Mouse (Mus musculus) kidney, embryonic 16.5 days (tissue): ENCODE data around the gene Dpp3. TPM values are rescaled to one million over a fixed set of nuclear protein-coding genes. Genes with fewer than 3 reads are reported as not detected.

ENCODE experiments used
- ATAC-seq: fragments of 200-750 bp; cut with Nextera tagmentation; 2 replicates; pipeline ENCODE4 v1.8.0; 2017; ENCODE audit warnings: moderate TSS enrichment; ENCODE audit not compliant: low FRiP score, low TSS enrichment
- H3K27ac ChIP-seq: fragments of 300-500 bp; sonication (generic); 2 replicates; pipeline ENCODE4 v1.5.1; 2014; ENCODE audit warnings: low read length
- H3K27me3 ChIP-seq: fragments of 300-500 bp; sonication (generic); 2 replicates; pipeline ENCODE4 v1.6.1; 2014; ENCODE audit warnings: low read length, control low read depth, mixed read lengths; ENCODE audit not compliant: insufficient read depth
- H3K36me3 ChIP-seq: fragments of 300-500 bp; sonication (generic); 2 replicates; pipeline ENCODE4 v1.6.1; 2014; ENCODE audit warnings: low read length, control low read depth, mixed read lengths; ENCODE audit not compliant: insufficient read depth
- H3K4me1 ChIP-seq: fragments of 300-500 bp; sonication (generic); 2 replicates; pipeline ENCODE4 v1.6.1; 2014; ENCODE audit warnings: low read length, control low read depth, mixed read lengths; ENCODE audit not compliant: insufficient read depth
- H3K4me2 ChIP-seq: fragments of 300-500 bp; sonication (generic); replicated peaks from 2 replicates; pipeline ENCODE4 v1.6.1; 2014; ENCODE audit warnings: low read depth, low read length
- H3K4me3 ChIP-seq: fragments of 300-500 bp; sonication (generic); 2 replicates; pipeline ENCODE4 v1.5.1; 2014; ENCODE audit warnings: mild to moderate bottlenecking, low read length
- H3K9ac ChIP-seq: fragments of 300-500 bp; sonication (generic); replicated peaks from 2 replicates; pipeline ENCODE4 v1.6.1; 2014; ENCODE audit warnings: low read length
- H3K9me3 ChIP-seq: fragments of 300-500 bp; sonication (generic); 2 replicates; pipeline ENCODE4 v1.6.1; 2016; ENCODE audit warnings: low read length, control low read depth
- WGBS: fragments of 180-500 bp; shearing (Covaris S2); extraction: QIAGEN DNeasy Blood & Tissue Kit; methylation state at CpG from one replicate; pipeline ENCODE4 v1.1.7; 2014; 5-methylcytosine and 5-hydroxymethylcytosine counted together
- polyA plus RNA-seq: library from polyadenylated mRNA; unstranded; fragments of >200 nt; fragmentation: Nextera tagmentation; extraction: Ambion mirVana; gene quantifications from 2 replicates; pipeline ENCODE4 v1.2.1, GENCODE M21; 2015

Dpp3 gene
- polyA plus RNA-seq, 1 experiment from 2014 or later, result 124 TPM

- Histone ChIP-seq H3K36me3 (peaks cover 7% of the 10 kb centered on the region), H3K27me3 (no peaks in the 10 kb centered on the region), H3K27ac (peak overlapping the region; percentile 74), H3K4me2 (peak overlapping the region; percentile 70), H3K9me3 (no peaks in the 10 kb centered on the region), H3K4me3 (peak overlapping the region; percentile 72), H3K4me1 (peaks cover 15% of the 10 kb centered on the region), H3K9ac (peak overlapping the region; percentile 78)
- WGBS, result 61% methylated on average over 5 of the region's 5 CpGs
- ATAC-seq, result peak; percentile 13
Measured at GRCm38 (mm10) chr19:4928781-4929180, 694 bp upstream of the Dpp3 start.

- no peaks in the 10 kb centered on the region for H3K27me3 ChIP-seq
- 96% methylated on average over 11 of the region's 11 CpGs for WGBS
- ATAC-seq, result no peak
- peaks cover 15% of the 10 kb centered on the region for H3K4me1 ChIP-seq
- H3K27ac ChIP-seq, result no peak overlapping the region
- H3K4me3 ChIP-seq, result no peak overlapping the region
- no peak overlapping the region for H3K4me2 ChIP-seq
- H3K36me3 ChIP-seq, result peaks cover 38% of the 10 kb centered on the region
- H3K9ac ChIP-seq, result no peak overlapping the region
- no peaks in the 10 kb centered on the region for H3K9me3 ChIP-seq
Measured at GRCm38 (mm10) chr19:4925121-4925860, 2.8 kb downstream of the Dpp3 start.

- H3K4me3 ChIP-seq, result no peak overlapping the region
- no peaks in the 10 kb centered on the region for H3K4me1 ChIP-seq
- H3K9me3 ChIP-seq, result no peaks in the 10 kb centered on the region
- H3K4me2 ChIP-seq, result no peak overlapping the region
- no peak for ATAC-seq
- H3K9ac ChIP-seq, result no peak overlapping the region
- 69% methylated on average over 6 of the region's 6 CpGs for WGBS
- H3K27ac ChIP-seq, result no peak overlapping the region
- H3K27me3 ChIP-seq, result no peaks in the 10 kb centered on the region
- H3K36me3 ChIP-seq, result peaks cover 79% of the 10 kb centered on the region
Measured at GRCm38 (mm10) chr19:4919652-4920051, 8.4 kb downstream of the Dpp3 start.

- Histone ChIP-seq H3K27ac (no peak overlapping the region), H3K36me3 (peaks cover 77% of the 10 kb centered on the region), H3K4me2 (no peak overlapping the region), H3K4me3 (no peak overlapping the region), H3K4me1 (no peaks in the 10 kb centered on the region), H3K9me3 (no peaks in the 10 kb centered on the region), H3K27me3 (no peaks in the 10 kb centered on the region), H3K9ac (no peak overlapping the region)
- no peak for ATAC-seq
- 85% methylated on average over 10 of the region's 10 CpGs for WGBS
Measured at GRCm38 (mm10) chr19:4916827-4917226, 11.3 kb downstream of the Dpp3 start.

- Histone ChIP-seq H3K9me3 (no peaks in the 10 kb centered on the region), H3K4me1 (no peaks in the 10 kb centered on the region), H3K36me3 (peaks cover 72% of the 10 kb centered on the region), H3K4me2 (no peak overlapping the region), H3K4me3 (no peak overlapping the region), H3K27me3 (no peaks in the 10 kb centered on the region), H3K9ac (no peak overlapping the region), H3K27ac (no peak overlapping the region)
- ATAC-seq, result no peak
- WGBS, result 90% methylated on average over 15 of the region's 15 CpGs
Measured at GRCm38 (mm10) chr19:4915924-4916603, 12.0 kb downstream of the Dpp3 start.

- peaks cover 6% of the 10 kb centered on the region for H3K4me1 ChIP-seq
- no peak overlapping the region for H3K4me2 ChIP-seq
- no peak overlapping the region for H3K27ac ChIP-seq
- H3K27me3 ChIP-seq, result no peaks in the 10 kb centered on the region
- 90% methylated on average over 7 of the region's 7 CpGs for WGBS
- no peak for ATAC-seq
- no peaks in the 10 kb centered on the region for H3K9me3 ChIP-seq
- H3K36me3 ChIP-seq, result peaks cover 51% of the 10 kb centered on the region
- no peak overlapping the region for H3K4me3 ChIP-seq
- H3K9ac ChIP-seq, result no peak overlapping the region
Measured at GRCm38 (mm10) chr19:4909376-4909775, 18.7 kb downstream of the Dpp3 start.

GRCm38 (mm10) chr19:4908107-4908506 lies 20.0 kb downstream of the Dpp3 start:
- Histone ChIP-seq H3K27ac (no peak overlapping the region), H3K9me3 (no peaks in the 10 kb centered on the region), H3K4me3 (no peak overlapping the region), H3K27me3 (no peaks in the 10 kb centered on the region), H3K36me3 (peaks cover 39% of the 10 kb centered on the region), H3K9ac (no peak overlapping the region), H3K4me2 (no peak overlapping the region), H3K4me1 (peaks cover 6% of the 10 kb centered on the region)
- 89% methylated on average over 4 of the region's 4 CpGs for WGBS
- no peak for ATAC-seq

- peak within 1 kb of the TSS; percentile 62 for H3K4me3 ChIP-seq
- peak within 1 kb of the TSS; percentile 57 for H3K9ac ChIP-seq
- H3K27ac ChIP-seq, result no peak within 1 kb of the TSS
- 9% methylated on average over 31 of the region's 31 CpGs for WGBS
- no peaks in the 10 kb centered on the region for H3K27me3 ChIP-seq
- peak; percentile 57 for ATAC-seq
- peak within 1 kb of the TSS; percentile 72 for H3K4me2 ChIP-seq
- no peaks in the 10 kb centered on the region for H3K9me3 ChIP-seq
- H3K36me3 ChIP-seq, result peaks cover 33% of the 10 kb centered on the region
- peaks cover 6% of the 10 kb centered on the region for H3K4me1 ChIP-seq
Measured at GRCm38 (mm10) chr19:4905979-4906794, 21.9 kb downstream of the Dpp3 start, which contains the start of gene Bbs1. Bbs1 (minus strand) TSS chr19:4906628.

- H3K4me3 ChIP-seq, result no peak overlapping the region
- no peaks in the 10 kb centered on the region for H3K9me3 ChIP-seq
- WGBS, result 65% methylated on average over 3 of the region's 3 CpGs
- no peaks in the 10 kb centered on the region for H3K27me3 ChIP-seq
- H3K4me1 ChIP-seq, result peaks cover 7% of the 10 kb centered on the region; the same call in 1 of the 2 replicates
- no peak for ATAC-seq
- no peak overlapping the region for H3K9ac ChIP-seq
- H3K4me2 ChIP-seq, result no peak overlapping the region
- H3K36me3 ChIP-seq, result 0 out of 2 replicates have a peak, but pooled peaks cover 2% of the 10 kb centered on the region
- H3K27ac ChIP-seq, result no peak overlapping the region
Measured at GRCm38 (mm10) chr19:4899888-4900287, 28.2 kb downstream of the Dpp3 start.
